Mouse (Mus musculus): ENCODE results near the gene Rln3. TPM values are rescaled to one million over a fixed set of nuclear protein-coding genes. Genes with fewer than 3 reads are reported as not detected.

Rln3 gene
- not detected for total RNA-seq (2021)
- long read RNA-seq, experiment 1, result 0 reads
- long read RNA-seq, experiment 2, result 0 reads

DNA sequence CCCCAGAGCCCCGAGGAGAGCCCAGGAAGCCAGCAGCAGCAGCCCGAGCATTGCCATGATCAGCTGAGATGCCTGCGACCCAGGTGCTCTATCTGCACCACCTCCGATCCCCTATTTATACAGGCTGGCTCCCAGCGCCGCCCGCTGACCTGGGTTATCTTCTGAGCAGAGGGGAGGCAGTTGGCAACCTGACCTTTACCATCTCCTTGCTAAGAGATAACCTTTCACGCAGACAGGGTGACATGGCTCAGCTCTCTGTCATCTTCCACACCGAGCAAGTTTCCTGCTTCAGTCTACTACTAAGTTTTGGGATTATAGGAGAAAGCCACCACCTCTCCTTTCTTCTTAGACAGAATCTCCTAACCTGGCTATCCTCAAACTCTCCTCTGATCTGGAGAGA, at the start of gene Rln3:
Gene Rln3 (minus strand): TSS at position 101 of the 400 bp plus-strand sequence.
- intact Hi-C loops (cut with DNase I), result no loop called here
- DNase-seq (ENCODE audit: low spot score in 2 of 2), result no peak

DNA sequence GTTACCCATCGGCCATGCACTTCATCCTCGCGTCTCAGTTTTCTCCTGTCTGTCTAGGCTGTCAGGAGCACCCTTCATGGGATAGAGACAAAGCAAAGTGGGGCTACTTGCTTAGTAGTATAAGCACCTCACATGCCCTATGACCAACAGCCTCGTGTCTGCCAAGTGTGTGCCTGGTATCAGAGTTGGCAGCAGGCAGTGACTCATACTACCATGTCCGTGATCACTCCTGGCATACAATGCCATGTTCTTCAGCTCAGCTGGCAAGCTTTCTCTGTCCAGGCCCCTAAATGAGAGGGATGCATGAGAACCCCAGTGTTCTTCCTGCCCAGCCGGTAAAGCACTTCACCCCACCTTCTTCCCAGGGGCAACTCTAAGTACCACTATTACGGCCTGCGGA, 45.8 kb upstream of the Rln3 start:
- no peak for DNase-seq (ENCODE audit: low spot score in 2 of 2)
- intact Hi-C loops (cut with DNase I), result no loop called here

DNA sequence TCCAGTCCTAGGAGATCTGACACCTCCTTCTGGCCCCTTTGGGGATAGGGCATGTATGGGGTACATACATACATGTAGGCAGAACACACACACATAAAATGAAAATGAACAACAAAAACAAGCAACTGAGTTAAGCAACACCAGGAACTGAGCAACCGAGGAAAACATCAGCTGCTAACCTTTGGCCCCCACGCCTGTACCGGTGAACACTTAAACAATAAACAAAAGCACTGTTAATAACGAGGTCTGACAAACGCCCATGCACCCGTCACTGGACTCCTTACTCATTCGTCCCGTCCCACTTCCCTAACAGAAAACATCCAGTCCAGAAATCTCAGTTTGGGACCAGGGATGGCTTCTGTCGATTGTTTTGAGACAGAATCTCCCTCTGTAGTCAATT, 44.5 kb upstream of the Rln3 start:
- DNase-seq (ENCODE audit: low spot score in 2 of 2), result no peak

DNA sequence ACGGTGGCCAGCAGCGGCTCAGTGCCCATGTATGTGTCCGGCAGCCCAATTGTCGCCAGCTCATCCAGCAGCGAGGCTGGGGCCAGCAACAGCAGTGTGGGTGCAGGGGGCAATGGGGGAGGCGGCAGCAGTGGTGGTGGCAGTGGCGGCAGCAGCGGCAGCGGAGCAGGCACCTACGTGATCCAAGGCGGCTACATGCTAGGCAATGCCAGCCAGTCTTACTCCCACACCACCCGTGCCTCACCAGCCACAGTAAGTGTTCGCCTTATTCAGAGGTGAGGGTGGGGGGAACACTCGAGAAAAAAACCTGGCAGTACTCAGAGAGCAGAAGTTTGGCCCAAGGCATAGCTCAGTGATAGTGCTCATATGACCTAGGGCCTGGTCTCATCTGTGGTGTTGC, 43.0 kb upstream of the Rln3 start:
- intact Hi-C loops (cut with DNase I), result no loop called here
- no peak for DNase-seq (ENCODE audit: low spot score in 2 of 2)

More for the DNA sequence above, 44.5 kb upstream of the Rln3 start:
- intact Hi-C loops (cut with DNase I), result no loop called here

DNA sequence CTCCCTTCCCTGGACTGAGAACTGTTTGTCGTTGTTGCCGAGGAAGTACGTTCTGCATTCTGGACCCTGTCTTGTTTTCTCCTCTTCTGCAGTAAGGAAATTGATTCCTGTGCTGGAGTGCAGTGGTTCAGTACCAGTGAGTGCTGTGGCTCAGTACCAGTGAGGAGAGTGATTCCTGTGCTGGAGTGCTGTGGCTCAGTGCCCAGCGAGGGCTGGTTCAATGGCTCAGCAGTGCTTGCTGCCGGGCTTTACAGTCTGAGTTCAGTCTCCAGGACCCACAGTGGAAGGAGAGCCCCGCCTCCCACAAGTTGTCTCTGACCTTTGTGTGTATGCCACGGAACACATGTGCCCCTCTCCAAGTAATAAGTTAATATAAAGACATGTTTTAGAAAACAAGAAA, 42.4 kb upstream of the Rln3 start:
- no peak for DNase-seq (ENCODE audit: low spot score in 2 of 2)
- intact Hi-C loops (cut with DNase I), result no loop called here

DNA sequence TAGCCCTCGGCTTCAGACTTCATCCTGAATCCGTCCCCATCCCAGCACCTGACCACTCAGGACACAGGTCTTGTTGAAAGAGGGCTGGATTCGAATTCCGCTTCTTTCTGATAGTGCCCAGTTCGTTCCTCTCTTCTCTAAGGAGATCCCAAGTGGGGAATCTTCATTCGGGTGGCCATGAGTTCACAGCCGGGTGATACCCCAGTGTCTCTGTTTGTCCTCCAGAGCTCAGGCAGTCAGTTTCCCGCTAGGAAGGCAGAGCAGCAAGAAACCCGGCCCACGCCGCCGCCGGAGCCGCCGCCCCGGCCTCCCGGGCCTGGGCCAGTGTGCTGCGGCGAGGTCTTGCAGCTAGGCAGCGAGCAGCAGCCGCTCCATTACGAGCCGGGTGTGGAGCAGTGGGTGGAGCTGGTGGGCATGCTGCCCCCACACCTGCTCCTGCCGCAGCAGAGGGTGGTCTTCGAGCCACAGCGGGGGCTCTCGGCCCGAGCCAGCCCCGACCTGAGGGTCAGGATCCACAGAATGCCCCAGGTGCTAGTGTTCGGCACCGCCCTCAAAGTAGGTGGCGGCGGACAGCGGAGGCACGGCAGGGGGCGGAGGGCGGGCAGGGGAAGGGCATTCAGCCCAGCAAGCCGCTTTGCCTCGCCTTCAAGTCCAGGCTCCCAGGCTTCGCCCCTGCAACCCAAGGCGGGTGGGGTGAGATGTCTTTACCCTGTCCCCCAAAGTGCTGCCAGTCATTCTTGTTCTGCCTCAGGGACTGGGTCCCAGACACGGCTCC, 39.7 kb upstream of the Rln3 start:
- intact Hi-C loops (cut with DNase I), result no loop called here
- DNase-seq (ENCODE audit: low spot score in 2 of 2), result no peak

DNA sequence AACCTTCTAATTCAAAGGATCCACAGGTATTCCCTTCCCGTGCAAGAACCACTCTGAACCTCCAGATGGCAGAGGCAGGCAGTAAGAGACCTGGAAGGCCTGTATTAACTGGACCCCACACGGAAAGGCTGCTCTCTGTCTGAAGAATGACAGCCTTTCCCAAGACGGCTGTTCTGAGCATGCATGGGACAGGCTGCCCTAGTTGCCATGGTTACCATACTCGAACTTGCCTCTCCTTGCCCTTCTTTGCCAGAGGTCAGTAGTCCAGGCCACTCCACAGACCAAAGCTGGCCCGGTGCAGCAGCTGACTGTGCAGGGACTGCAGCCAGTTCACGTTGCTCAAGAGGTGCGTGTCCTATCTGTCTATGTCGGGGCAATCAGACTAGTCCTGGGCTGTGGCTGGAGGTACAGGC, 39.0 kb upstream of the Rln3 start:
- no peak for DNase-seq (ENCODE audit: low spot score in 2 of 2)
- intact Hi-C loops (cut with DNase I), result no loop called here

DNA sequence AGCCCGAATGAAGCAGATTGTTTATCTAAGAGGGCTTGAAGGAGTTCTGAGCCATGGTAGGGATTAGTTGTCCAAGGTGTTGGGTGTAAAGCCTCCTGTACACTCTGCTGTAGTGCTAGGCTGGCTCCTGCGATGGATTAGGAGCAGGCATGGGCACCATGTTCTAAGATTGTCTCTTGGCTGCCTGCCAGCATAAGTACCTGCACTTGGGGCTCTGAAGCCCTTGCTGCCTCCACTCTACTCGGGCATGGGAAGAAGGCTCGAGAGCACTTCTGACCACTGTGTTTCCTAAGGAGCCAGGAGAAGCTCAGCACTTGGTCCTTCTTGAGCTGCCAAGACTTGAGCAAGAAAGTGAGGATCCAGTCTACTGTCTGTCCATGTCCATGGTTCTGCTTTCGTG, 34.4 kb upstream of the Rln3 start:
- DNase-seq (ENCODE audit: low spot score in 2 of 2), result no peak
- intact Hi-C loops (cut with DNase I), result no loop called here

DNA sequence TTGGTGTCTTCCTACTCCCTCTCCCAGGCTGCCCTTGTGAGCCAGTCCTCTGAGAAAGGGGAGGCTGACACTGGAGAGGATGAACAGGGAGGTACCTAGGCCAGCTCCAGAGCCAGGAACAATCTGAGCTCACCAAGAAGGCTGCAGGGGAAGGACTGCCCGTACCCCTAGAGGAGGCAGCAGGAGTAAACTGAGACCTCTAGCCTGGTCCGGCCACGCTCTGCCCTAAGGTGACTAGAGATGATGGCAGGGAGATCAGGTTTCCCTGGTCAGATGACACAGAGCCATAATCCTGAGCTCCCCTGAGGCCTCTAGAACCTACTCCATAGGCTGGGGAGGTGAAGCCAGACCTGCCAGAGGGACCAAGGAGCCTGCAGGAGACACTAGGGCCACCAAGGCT, 32.0 kb upstream of the Rln3 start:
- intact Hi-C loops (cut with DNase I), result no loop called here
- DNase-seq (ENCODE audit: low spot score in 2 of 2), result no peak

DNA sequence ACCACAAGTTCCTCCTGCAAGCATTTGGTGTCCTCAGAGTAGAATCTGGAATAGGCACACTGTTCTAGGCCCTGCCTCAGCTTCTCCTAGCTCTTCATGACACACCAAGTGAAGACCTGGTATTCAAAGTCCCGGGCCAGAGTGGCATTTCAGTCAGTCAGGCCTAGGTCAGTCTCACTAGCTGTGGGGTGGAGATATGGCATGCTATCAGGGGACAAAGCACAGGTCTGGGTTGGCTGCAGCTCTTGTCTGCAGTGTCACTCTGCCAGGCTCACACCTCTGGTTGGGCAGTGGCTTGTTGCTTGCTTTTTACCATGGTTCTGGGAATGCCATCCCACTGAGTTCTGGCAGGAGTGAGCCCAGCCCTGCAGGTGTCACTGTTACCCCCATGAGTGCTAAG, 31.6 kb upstream of the Rln3 start:
- no peak for DNase-seq (ENCODE audit: low spot score in 2 of 2)
- intact Hi-C loops (cut with DNase I), result no loop called here

DNA sequence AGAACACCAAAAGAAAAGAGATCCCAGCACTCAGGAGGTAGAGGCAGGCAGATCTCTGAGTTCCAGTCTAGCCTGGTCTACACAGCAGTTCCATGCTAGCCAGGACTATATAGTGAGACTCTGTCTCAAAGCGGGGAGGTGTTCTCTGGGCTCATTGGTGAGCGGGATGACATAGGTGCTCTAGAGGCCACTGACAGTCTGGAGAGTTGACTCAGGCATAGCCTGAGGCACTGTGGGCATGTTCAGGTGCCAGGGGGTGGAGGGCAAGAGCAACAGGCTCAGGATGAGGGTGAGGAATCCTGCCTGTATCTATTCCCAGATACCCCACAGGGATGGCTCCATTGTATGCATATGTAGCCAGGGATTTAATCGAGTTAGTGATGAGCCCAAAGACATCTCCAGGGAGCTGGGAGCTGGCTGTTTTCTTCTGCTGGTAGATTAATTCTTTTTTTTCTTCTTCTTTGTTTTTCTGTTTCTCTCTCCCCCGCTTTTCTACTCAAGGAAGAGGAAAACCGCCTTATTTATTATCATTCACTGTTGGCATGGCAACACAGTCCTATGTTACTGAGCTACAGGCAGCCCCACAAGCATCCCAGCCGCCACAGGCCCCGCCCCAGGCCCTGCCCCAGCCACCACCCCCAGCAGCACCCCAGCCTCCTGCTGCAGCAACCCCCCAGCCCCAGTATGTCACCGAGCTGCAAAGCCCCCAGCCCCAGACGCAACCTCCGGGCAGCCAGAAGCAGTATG, 28.6 kb upstream of the Rln3 start:
- intact Hi-C loops (cut with DNase I), result no loop called here
- peak in 1 of 2 experiments; percentile 59 for DNase-seq (ENCODE audit: low spot score in 2 of 2)

DNA sequence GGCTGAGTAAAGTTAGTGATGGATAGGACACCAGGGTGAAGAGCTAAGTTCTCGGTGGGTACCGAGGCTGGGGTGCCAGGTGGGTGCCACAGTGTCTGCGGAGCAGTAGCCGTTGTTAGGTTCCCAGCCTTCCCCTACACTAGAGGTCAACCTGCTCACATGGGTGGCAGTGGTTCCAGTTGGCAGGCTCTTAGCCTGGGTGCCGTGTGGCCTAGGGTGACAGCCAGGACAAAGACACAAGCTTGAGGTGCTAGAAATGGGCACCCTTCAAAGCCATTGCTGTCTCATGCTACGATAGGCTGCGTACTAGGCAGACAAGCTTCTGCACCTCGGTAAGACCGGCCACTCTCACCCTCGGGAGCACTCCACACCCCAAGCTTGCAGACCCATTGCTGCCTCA, 27.5 kb upstream of the Rln3 start:
- DNase-seq (ENCODE audit: low spot score in 2 of 2), result no peak
- intact Hi-C loops (cut with DNase I), result no loop called here

DNA sequence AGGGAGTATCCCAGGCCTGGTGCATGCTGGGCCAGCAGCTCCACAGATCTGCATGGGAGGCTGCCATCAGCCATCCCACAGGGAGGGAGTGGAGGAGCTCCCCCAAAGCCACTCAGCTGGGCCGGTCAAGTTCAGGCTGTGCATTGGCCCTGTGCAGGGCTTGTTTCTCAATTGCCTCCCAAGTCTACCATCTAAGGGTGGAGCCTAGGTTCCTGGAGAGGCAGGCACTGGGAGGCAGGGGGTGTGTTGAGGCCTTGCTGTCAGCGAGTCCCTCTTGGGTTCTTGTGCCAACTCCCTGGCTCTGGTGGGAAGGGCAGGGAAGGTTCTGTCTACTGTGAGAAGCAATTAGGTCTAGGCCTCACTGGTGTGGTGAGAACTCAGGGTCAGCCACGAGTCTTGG, 27.1 kb upstream of the Rln3 start:
- intact Hi-C loops (cut with DNase I), result no loop called here
- DNase-seq (ENCODE audit: low spot score in 2 of 2), result no peak

DNA sequence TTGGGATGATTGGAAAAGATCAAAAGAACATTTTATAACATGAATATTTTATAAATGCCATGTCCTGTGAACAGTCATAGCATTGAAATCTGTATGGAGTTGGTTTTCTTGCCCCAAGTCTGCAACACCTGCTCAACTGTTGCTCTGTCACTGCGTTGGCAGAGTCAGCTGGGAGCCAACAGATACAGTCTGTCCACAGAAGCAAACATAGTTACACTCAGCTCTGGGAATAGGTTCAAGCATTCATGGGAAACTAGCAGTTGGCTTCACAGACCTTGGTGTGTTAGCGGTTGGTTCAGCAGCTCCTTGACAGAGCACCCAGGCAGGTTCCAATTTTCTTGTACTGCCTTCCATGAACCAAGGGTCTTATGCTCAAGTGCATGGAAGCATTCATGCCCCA, 25.9 kb upstream of the Rln3 start:
- peak; percentile 61 to 85 for DNase-seq (ENCODE audit: low spot score in 2 of 2)
- intact Hi-C loops (cut with DNase I), result no loop called here

DNA sequence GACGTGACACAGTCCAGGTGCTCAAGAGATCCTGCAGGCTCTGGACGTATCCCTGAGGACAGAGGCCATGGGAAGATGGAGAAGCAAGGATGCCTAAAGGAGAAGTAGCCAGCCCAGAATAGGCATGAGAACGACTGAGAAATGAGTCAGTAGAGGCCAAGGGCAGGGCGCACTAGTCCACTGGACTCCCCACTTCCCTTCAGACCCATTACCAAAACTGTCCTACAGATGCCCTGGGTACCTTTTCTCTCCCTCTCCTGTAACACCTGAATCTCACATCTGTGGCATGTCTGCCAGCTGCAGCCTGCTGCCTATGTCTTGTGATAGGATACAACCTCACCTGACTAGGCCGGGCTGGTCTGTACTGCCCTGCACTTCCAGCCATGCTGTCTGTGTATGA, 25.4 kb upstream of the Rln3 start:
- DNase-seq (ENCODE audit: low spot score in 2 of 2), result no peak
- intact Hi-C loops (cut with DNase I), result no loop called here

DNA sequence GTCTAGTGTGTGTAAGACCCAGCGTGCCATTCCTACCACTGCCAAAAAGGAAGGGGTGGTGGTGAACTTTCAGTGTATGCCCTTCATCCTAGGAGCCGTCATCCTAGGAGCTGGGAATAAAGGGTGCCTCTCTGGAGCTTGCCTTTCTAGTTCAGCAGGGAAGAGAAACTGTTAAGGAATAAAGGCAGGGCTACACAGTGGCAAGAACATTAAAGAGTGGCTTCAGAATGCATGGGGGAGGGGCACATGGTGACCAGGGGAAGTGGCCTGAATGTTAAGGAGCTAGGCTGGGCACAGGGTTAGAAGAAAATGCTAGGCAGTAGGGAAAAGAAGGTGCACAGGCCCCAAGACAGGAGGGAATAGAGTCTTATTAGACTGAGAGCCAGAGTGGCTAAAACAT, 24.9 kb upstream of the Rln3 start:
- DNase-seq (ENCODE audit: low spot score in 2 of 2), result peak in 1 of 2 experiments; percentile 40
- intact Hi-C loops (cut with DNase I), result no loop called here

DNA sequence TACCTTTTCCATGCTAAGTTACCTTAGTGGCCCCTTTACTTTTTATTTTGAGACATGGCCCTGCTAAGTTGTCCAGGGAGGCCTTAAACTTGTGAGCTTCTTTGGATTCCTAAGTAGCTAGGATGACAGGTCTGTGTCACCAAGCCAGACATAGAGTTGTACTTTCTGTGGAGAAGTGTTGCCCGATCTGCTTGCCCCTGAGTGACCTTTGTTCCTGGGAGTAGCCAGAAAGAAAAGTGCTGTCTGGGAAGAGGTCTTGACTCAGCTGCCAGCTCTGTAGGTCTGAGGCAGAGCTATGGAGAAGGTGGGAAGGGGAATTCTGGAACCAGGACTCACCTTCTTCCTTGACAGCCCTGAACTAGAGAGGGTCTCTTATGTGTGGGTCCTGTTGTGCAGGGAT, 24.4 kb upstream of the Rln3 start:
- no peak for DNase-seq (ENCODE audit: low spot score in 2 of 2)
- intact Hi-C loops (cut with DNase I), result no loop called here

DNA sequence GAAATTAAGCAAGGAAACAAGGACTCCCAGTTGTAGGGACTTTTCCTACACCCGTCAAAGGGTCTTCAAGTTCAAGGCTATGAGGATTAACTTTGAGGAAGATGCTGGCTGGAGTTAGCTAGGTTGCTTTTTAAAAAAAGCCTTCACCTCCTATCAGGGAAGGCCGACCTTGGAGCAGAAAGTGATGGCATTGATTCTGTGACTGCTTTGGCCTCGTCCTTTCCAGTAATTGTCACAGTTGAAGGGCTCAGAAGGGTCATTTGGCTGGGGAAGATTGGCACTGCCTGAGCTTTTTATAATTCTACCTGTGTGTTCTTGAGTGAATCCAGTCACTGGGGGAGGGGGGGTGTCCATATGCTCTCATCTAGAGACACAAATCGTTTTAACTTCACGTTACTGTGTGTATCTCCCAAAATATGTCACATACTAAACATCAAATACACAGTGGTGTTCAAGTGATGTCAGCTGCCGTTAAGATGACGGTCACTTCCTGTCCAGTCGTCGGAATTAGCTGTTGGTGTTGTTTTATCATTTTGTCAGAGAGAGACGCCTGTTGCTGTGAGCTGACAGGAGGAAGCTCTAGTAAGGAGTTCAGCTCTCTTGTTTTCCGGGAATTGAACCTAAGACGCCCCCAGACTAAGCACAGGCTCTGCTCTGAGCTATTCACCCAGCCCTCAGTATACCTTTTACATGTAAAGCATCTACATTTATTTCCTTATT, 23.7 kb upstream of the Rln3 start:
- no peak for DNase-seq (ENCODE audit: low spot score in 2 of 2)
- intact Hi-C loops (cut with DNase I), result no loop called here

DNA sequence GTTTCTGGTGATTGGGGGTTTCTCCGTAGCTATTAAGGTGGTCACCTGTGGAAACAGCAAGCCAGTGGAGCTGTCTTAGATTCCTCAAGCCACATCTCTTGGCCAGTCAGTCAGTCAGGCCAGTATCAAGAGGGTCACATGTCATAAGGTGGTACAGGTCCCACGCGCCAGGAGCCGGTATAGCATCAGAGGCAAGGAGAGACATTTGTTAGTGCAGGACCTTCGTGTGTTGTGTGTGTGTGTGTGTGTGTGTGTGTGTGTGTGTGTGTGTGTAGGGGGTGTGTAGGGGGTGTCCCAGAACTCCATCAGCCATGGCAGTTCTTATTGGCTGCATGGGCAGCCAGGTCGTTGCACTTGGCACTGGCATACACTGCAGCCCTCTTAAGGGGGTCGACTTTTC, 23.1 kb upstream of the Rln3 start:
- intact Hi-C loops (cut with DNase I), result no loop called here
- DNase-seq (ENCODE audit: low spot score in 2 of 2), result no peak

DNA sequence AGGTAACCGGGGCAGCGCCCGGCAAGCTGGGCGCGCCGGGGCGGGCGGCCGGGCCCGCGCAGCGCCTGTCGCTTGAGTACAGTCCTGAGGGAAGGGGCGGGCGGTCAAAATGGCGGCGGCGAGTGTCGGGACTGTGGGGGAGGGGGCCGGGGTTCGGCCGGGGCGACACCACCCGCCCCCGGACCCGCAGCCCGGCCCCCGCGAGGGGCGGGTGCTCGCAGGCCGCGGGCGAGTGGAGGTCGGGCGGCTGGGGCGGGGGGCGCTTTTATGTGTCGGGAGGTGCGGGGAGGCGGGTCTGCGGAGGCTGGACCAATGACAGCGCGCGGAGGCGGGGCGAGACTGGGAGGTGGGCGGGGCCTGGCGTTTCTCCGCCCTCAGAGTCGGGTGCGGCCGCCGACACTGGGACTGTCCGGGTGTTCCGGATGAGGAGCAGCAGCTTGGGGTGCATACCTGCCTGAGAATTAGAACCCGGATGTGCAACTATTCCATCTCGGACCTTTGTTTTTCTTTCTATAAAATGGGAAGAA, 22.3 kb upstream of the Rln3 start:
- DNase-seq (ENCODE audit: low spot score in 2 of 2), result peak; percentile 94 to 96
- intact Hi-C loops (cut with DNase I), result no loop called here

All from left cerebral cortex, postnatal 14 days (tissue).